Mouse (Mus musculus) CH12.LX (cell line): Measurements from ENCODE around the gene Naa25. TPM values are rescaled to one million over a fixed set of nuclear protein-coding genes. Genes with fewer than 3 reads are reported as not detected.
"Not testable (repeated sequence)": the region's sequence is repeated elsewhere in the genome, so short reads cannot be mapped to it uniquely, and the experiment has no call there.

Experiments
- DNase-seq: peaks from one replicate; pipeline ENCODE4 v3.0.0-alpha.2; 2013; ENCODE audit errors: extremely low read depth
- H3K27ac ChIP-seq: 2 replicates; pipeline ENCODE4 v1.5.1; 2012; ENCODE audit warnings: low read depth, mild to moderate bottlenecking, control low read depth, moderate library complexity; ENCODE audit not compliant: insufficient read depth
- H3K27me3 ChIP-seq: replicated peaks from 2 replicates; pipeline ENCODE3; 2012; ENCODE audit warnings: inconsistent platforms
- H3K36me3 ChIP-seq, 2 experiments: replicated peaks in 1 of 2; 2 replicates each; pipeline versions ENCODE3 to v1.6.1; 2012; ENCODE audit warnings: inconsistent platforms in 1 of 2, low read length in 1 of 2, mild to moderate bottlenecking in 1 of 2, mixed read lengths in 1 of 2, moderate library complexity in 1 of 2; ENCODE audit not compliant: control insufficient read depth in 1 of 2, insufficient read depth in 1 of 2
- H3K4me1 ChIP-seq, 2 experiments: 2 replicates each; pipeline ENCODE4 v1.6.1; 2012; ENCODE audit warnings: inconsistent platforms in 1 of 2, moderate library complexity in 1 of 2; ENCODE audit not compliant: insufficient read depth in 2 of 2, control insufficient read depth in 1 of 2
- H3K4me2 ChIP-seq: 2 replicates; pipeline ENCODE4 v1.6.1; 2012; ENCODE audit warnings: low read depth, mild to moderate bottlenecking, control low read depth; ENCODE audit not compliant: poor library complexity, insufficient read depth, severe bottlenecking
- H3K4me3 ChIP-seq, 3 experiments: fragments of 150-350 bp in 1 of 3; sonication (generic) in 1 of 3; replicated peaks in 1 of 3; 2 replicates each; pipeline versions ENCODE3 to v1.5.1; 2011 to 2012; ENCODE audit warnings: low read depth in 2 of 3, low read length in 2 of 3, mild to moderate bottlenecking in 2 of 3, moderate library complexity in 2 of 3, control low read depth in 1 of 3, improper control_type of control experiment in 1 of 3, inconsistent platforms in 1 of 3, mixed read lengths in 1 of 3; ENCODE audit not compliant: poor library complexity in 1 of 3
- H3K79me2 ChIP-seq: replicated peaks from 2 replicates; pipeline ENCODE4 v1.6.1; 2012; ENCODE audit warnings: mild to moderate bottlenecking, moderate library complexity; ENCODE audit not compliant: control insufficient read depth, poor library complexity, insufficient read depth, severe bottlenecking; ENCODE audit errors: extremely low read depth
- H3K9ac ChIP-seq: 2 replicates; pipeline ENCODE4 v1.6.1; 2012; ENCODE audit warnings: low read depth, mild to moderate bottlenecking, control low read depth, moderate library complexity; ENCODE audit not compliant: insufficient read depth
- H3K9me3 ChIP-seq: replicated peaks from 2 replicates; pipeline ENCODE3; 2012; ENCODE audit warnings: low read length, inconsistent platforms, mixed read lengths
- CTCF ChIP-seq, 2 experiments: IDR thresholded peaks in 1 of 2; conservative IDR thresholded peaks in 1 of 2; 2 replicates each; pipeline ENCODE4 v1.5.1; 2011 to 2012; ENCODE audit warnings: low read depth in 2 of 2, low read length in 2 of 2, improper control_type of control experiment in 1 of 2, inconsistent platforms in 1 of 2, mild to moderate bottlenecking in 1 of 2, moderate library complexity in 1 of 2
- ELF1 ChIP-seq: IDR thresholded peaks from 2 replicates; pipeline ENCODE4 v1.6.1; 2014; ENCODE audit warnings: low read depth, mild to moderate bottlenecking, inconsistent platforms, low read length, improper control_type of control experiment
- EP300 ChIP-seq: IDR thresholded peaks from 2 replicates; pipeline ENCODE4 v1.6.1; 2011; ENCODE audit warnings: low read length, improper control_type of control experiment
- IRF4 ChIP-seq: IDR thresholded peaks from 2 replicates; pipeline ENCODE4 v1.6.1; 2014; ENCODE audit warnings: low read depth, mild to moderate bottlenecking, inconsistent platforms, low read length, improper control_type of control experiment
- JUN ChIP-seq: IDR thresholded peaks from 2 replicates; pipeline ENCODE4 v1.6.1; 2011; ENCODE audit warnings: low read depth, mild to moderate bottlenecking, low read length, improper control_type of control experiment, moderate library complexity; ENCODE audit not compliant: insufficient read depth
- MAX ChIP-seq: IDR thresholded peaks from 2 replicates; pipeline ENCODE4 v1.6.1; 2011; ENCODE audit warnings: low read length, improper control_type of control experiment
- MEF2A ChIP-seq: IDR thresholded peaks from 2 replicates; pipeline ENCODE4 v1.6.1; 2014; ENCODE audit warnings: low read depth, mild to moderate bottlenecking, inconsistent platforms, low read length, improper control_type of control experiment, borderline replicate concordance
- MXI1 ChIP-seq: IDR thresholded peaks from 2 replicates; pipeline ENCODE4 v1.6.1; 2011; ENCODE audit warnings: mild to moderate bottlenecking, low read depth, low read length, improper control_type of control experiment
- MYC ChIP-seq: IDR thresholded peaks from 2 replicates; pipeline ENCODE4 v1.6.1; 2011; ENCODE audit warnings: low read depth, mild to moderate bottlenecking, improper control_type of control experiment, low read length
- RAD21 ChIP-seq: IDR thresholded peaks from 2 replicates; pipeline ENCODE4 v1.6.1; 2011; ENCODE audit warnings: low read depth, mild to moderate bottlenecking, low read length, improper control_type of control experiment, moderate library complexity
- SMC3 ChIP-seq: IDR thresholded peaks from 2 replicates; pipeline ENCODE4 v1.6.1; 2011; ENCODE audit warnings: low read depth, low read length, improper control_type of control experiment
- TBP ChIP-seq: conservative IDR thresholded peaks from 2 replicates; pipeline ENCODE4 v1.6.1; 2011; ENCODE audit warnings: low read depth, low read length, improper control_type of control experiment
- UBTF ChIP-seq: IDR thresholded peaks from 2 replicates; pipeline ENCODE4 v1.6.1; 2012; ENCODE audit warnings: low read depth, mild to moderate bottlenecking, inconsistent platforms, low read length, improper control_type of control experiment, moderate library complexity
- ZC3H11A ChIP-seq: IDR thresholded peaks from 2 replicates; pipeline ENCODE4 v1.6.1; 2012; ENCODE audit warnings: low read depth, mild to moderate bottlenecking, inconsistent platforms, low read length, improper control_type of control experiment
- ZNF384 ChIP-seq: IDR thresholded peaks from 2 replicates; pipeline ENCODE4 v1.6.1; 2012; ENCODE audit warnings: low read depth, low read length, improper control_type of control experiment, inconsistent platforms
- dilution Hi-C: fragments of 300-500 bp; cut with MboI; formaldehyde crosslinking; loops from 2 replicates; pipeline ENCODE4 v1.14.3; 2020; ENCODE audit warnings: low sequenced_read_pairs; ENCODE audit not compliant: extremely low pct_unique_long_range_greater_than_20kb, extremely low pct_ligation_motif_present
- in situ Hi-C: fragments of 300-500 bp; cut with MboI; formaldehyde crosslinking; loops from 3 replicates; pipeline ENCODE4 v1.14.3; 2019; ENCODE audit warnings: low sequenced_read_pairs, low pct_ligation_motif_present, low pct_unique_long_range_greater_than_20kb, mixed read lengths
- polyA plus RNA-seq: library from polyadenylated mRNA; unstranded; fragments of >175 nt; gene quantifications from 2 replicates; pipeline ENCODE4 v1.2.1, GENCODE M21; 2012; ENCODE audit warnings: low read depth; ENCODE audit not compliant: insufficient read length
- total RNA-seq, 2 experiments: library from RNA; depleted of rRNA; stranded (reverse); fragments of 300-350 nt in 1 of 2; fragments of >200 nt in 1 of 2; gene quantifications; 2 replicates each; pipeline ENCODE4 v1.2.3; 2012 to 2014

Gene Naa25
- total and polyA plus RNA-seq, 3 experiments = 41.3 to 60.3 (median 59.7) TPM

- no peak for TF ChIP-seq JUN
- TF ChIP-seq EP300 = no peak
- no peak for TF ChIP-seq IRF4
- TF ChIP-seq UBTF = no peak
- TF ChIP-seq MAX = no peak
- no peak for TF ChIP-seq TBP
- no peak for TF ChIP-seq RAD21
- TF ChIP-seq MEF2A = no peak
- TF ChIP-seq CTCF (conservative IDR thresholded peaks at IDR 0.05 in 1 of 2, IDR thresholded peaks at IDR 0.05 in 1 of 2; ENCODE audit: low read depth in 2 of 2, low read length in 2 of 2) = no peak
- no peak for TF ChIP-seq MXI1
- no peak for TF ChIP-seq ELF1
- TF ChIP-seq, all 38 proteins: peak for 0
- H3K4me3 ChIP-seq = no peak overlapping the region
- peaks cover 0 to 3% of the 10 kb centered on the region in 2 experiments; a peak in 1 of 4 replicates for H3K4me1 ChIP-seq
- no peak overlapping the region for H3K27ac ChIP-seq
- H3K4me2 ChIP-seq = no peak overlapping the region
- peaks cover 75 to 91% of the 10 kb centered on the region in 2 experiments for H3K36me3 ChIP-seq
- DNase-seq = no peak
- in situ Hi-C loops = loop anchor here (10.0 kb wide), 1 partner anchor 167 kb away; the partner anchor contains the start of gene Rpl6
- dilution Hi-C loops = no loop called here
- no peaks in the 10 kb centered on the region for H3K9me3 ChIP-seq
- H3K79me2 ChIP-seq = no peaks in the 10 kb centered on the region
- no peak overlapping the region for H3K9ac ChIP-seq
- no peaks in the 10 kb centered on the region for H3K27me3 ChIP-seq
Observed at GRCm38 (mm10) chr5:121371712-121372111, 26.0 kb upstream of the Naa25 start.

GRCm38 (mm10) chr5:121374790-121375189 is 22.9 kb upstream of the Naa25 start:
- Histone ChIP-seq H3K27ac (no peak overlapping the region), H3K9ac (no peak overlapping the region), H3K4me1 (no peaks in the 10 kb centered on the region), H3K27me3 (no peaks in the 10 kb centered on the region), H3K4me2 (no peak overlapping the region), H3K36me3 (peaks cover 76 to 89% of the 10 kb centered on the region in 2 experiments), H3K9me3 (no peaks in the 10 kb centered on the region), H3K79me2 (no peaks in the 10 kb centered on the region), H3K4me3 (no peak overlapping the region)
- TF ChIP-seq MEF2A (no peak), ZC3H11A (no peak)
- in situ Hi-C loops = loop anchor here (10.0 kb wide), 1 partner anchor 170 kb away; the partner anchor contains the start of gene Rpl6
- dilution Hi-C loops = no loop called here
- no peak for DNase-seq

- H3K27me3 ChIP-seq, H3K4me3 ChIP-seq, H3K4me2 ChIP-seq, dilution Hi-C loops, H3K79me2 ChIP-seq, H3K27ac ChIP-seq, H3K9ac ChIP-seq, H3K9me3 ChIP-seq, H3K4me1 ChIP-seq: not testable (repeated sequence)
- in situ Hi-C loops = loop anchor here (10.0 kb wide), 1 partner anchor 172 kb away; the partner anchor contains the start of gene Rpl6
- peaks cover 84 to 90% of the 10 kb centered on the region in 2 experiments for H3K36me3 ChIP-seq
- peak; percentile 60 for DNase-seq
- TF ChIP-seq RAD21 (peak; percentile 24), ZNF384 (peak; percentile 88), CTCF (conservative IDR thresholded peaks at IDR 0.05 in 1 of 2, IDR thresholded peaks at IDR 0.05 in 1 of 2; ENCODE audit: low read depth in 2 of 2, low read length in 2 of 2) (peak in 1 of 2 experiments; percentile 70; a peak in 2 of 4 replicates), MYC (peak; percentile 65; the same call in 1 of the 2 replicates), MAX (0 out of 2 replicates have a peak, but pooled peaks have one; percentile 41), SMC3 (peak; percentile 31; the same call in 1 of the 2 replicates)
Observed at GRCm38 (mm10) chr5:121376972-121377371, 20.8 kb upstream of the Naa25 start.
